Mouse (Mus musculus): Measurements from ENCODE around the gene Htra2. TPM values are rescaled to one million over a fixed set of nuclear protein-coding genes. Genes with fewer than 3 reads are reported as not detected.

Gene Htra2
- total RNA-seq, 4 experiments from 2014 or later, result 50.7 to 69.4 (median 61.0) TPM

GRCm38 (mm10) chr6:83031921-83032590, 23.0 kb downstream of the Htra2 start:
- DNase-seq, result no peak

- no peak for DNase-seq
Observed at GRCm38 (mm10) chr6:83031111-83031510, 24.0 kb downstream of the Htra2 start.

- no peak for DNase-seq
Observed at GRCm38 (mm10) chr6:83029777-83030176, 25.3 kb downstream of the Htra2 start.

GRCm38 (mm10) chr6:83027706-83028105, 27.4 kb downstream of the Htra2 start:
- DNase-seq, result no peak

GRCm38 (mm10) chr6:83027293-83027692, 27.8 kb downstream of the Htra2 start:
- DNase-seq, result no peak

GRCm38 (mm10) chr6:83025221-83025620, 29.9 kb downstream of the Htra2 start:
- DNase-seq, result no peak

GRCm38 (mm10) chr6:83024421-83024820, 30.7 kb downstream of the Htra2 start:
- no peak for DNase-seq

- DNase-seq, result no peak
Observed at GRCm38 (mm10) chr6:83023786-83024185, 31.3 kb downstream of the Htra2 start.

GRCm38 (mm10) chr6:83023008-83023407, 32.1 kb downstream of the Htra2 start:
- no peak for DNase-seq

- DNase-seq, result no peak
Observed at GRCm38 (mm10) chr6:83020836-83021593, 34.1 kb downstream of the Htra2 start.

GRCm38 (mm10) chr6:83020121-83020520, 35.0 kb downstream of the Htra2 start:
- DNase-seq, result no peak

- no peak for DNase-seq
Observed at GRCm38 (mm10) chr6:83019044-83019443, 36.0 kb downstream of the Htra2 start.

GRCm38 (mm10) chr6:83017190-83017589, 37.9 kb downstream of the Htra2 start:
- peak; percentile 27 for DNase-seq

- no peak for DNase-seq
Observed at GRCm38 (mm10) chr6:83015749-83016148, 39.3 kb downstream of the Htra2 start.

- no peak for DNase-seq
Observed at GRCm38 (mm10) chr6:83014482-83015466, 40.3 kb downstream of the Htra2 start.

GRCm38 (mm10) chr6:83013444-83013843, 41.6 kb downstream of the Htra2 start:
- DNase-seq, result peak; percentile 26

GRCm38 (mm10) chr6:83011756-83012155, 43.3 kb downstream of the Htra2 start:
- DNase-seq, result no peak

- DNase-seq, result no peak
Observed at GRCm38 (mm10) chr6:83011255-83011654, 43.8 kb downstream of the Htra2 start.

GRCm38 (mm10) chr6:83010010-83010409, 45.1 kb downstream of the Htra2 start:
- no peak for DNase-seq

GRCm38 (mm10) chr6:83008659-83009058, 46.4 kb downstream of the Htra2 start:
- DNase-seq, result no peak

- no peak for DNase-seq
Observed at GRCm38 (mm10) chr6:83006114-83006513, 49.0 kb downstream of the Htra2 start.

GRCm38 (mm10) chr6:83005444-83006011, 49.5 kb downstream of the Htra2 start:
- no peak for DNase-seq

All from adrenal gland, adult 8-10 months (tissue).